Mouse (Mus musculus): ENCODE measurements around the gene Shb. TPM values are rescaled to one million over a fixed set of nuclear protein-coding genes. Genes with fewer than 3 reads are reported as not detected.

Shb gene
- polyA plus RNA-seq, 1 experiment = 11.4 TPM

- TF ChIP-seq CTCF (IDR thresholded peaks at IDR 0.05; ENCODE audit: extremely low read depth, insufficient read depth, low read length) = no peak
- Histone ChIP-seq H3K4me1 (ENCODE audit: control insufficient read depth, insufficient read depth, low read length) (no peaks in the 10 kb centered on the region), H3K4me3 (ENCODE audit: insufficient read depth, low read length) (peak overlapping the region; percentile 37), H3K27ac (ENCODE audit: insufficient read depth, low read length) (no peak overlapping the region)
These were observed 3.7 kb downstream of the Shb start for GRCm38 (mm10) chr4:45528355-45529198.

- Histone ChIP-seq H3K27ac (ENCODE audit: insufficient read depth, low read length) (no peak overlapping the region), H3K4me1 (ENCODE audit: control insufficient read depth, insufficient read depth, low read length) (no peaks in the 10 kb centered on the region), H3K4me3 (ENCODE audit: insufficient read depth, low read length) (peak overlapping the region; percentile 37)
- TF ChIP-seq CTCF (IDR thresholded peaks at IDR 0.05; ENCODE audit: extremely low read depth, insufficient read depth, low read length) (peak; percentile 27; the same call in 1 of the 2 replicates), POLR2A (IDR thresholded peaks at IDR 0.05; ENCODE audit: extremely low read depth, insufficient read depth, low read length) (no peak)
These were observed 4.5 kb downstream of the Shb start for GRCm38 (mm10) chr4:45527562-45528354.

GRCm38 (mm10) chr4:45526846-45527561 is 5.3 kb downstream of the Shb start:
- no peaks in the 10 kb centered on the region for H3K4me1 ChIP-seq (ENCODE audit: control insufficient read depth, insufficient read depth, low read length)
- H3K4me3 ChIP-seq (ENCODE audit: insufficient read depth, low read length) = peak overlapping the region; percentile 37; the same call in 1 of the 2 replicates
- TF ChIP-seq CTCF (IDR thresholded peaks at IDR 0.05; ENCODE audit: extremely low read depth, insufficient read depth, low read length) (no peak), POLR2A (IDR thresholded peaks at IDR 0.05; ENCODE audit: extremely low read depth, insufficient read depth, low read length) (no peak)
- no peak overlapping the region for H3K27ac ChIP-seq (ENCODE audit: insufficient read depth, low read length)

GRCm38 (mm10) chr4:45526175-45526574 is 6.1 kb downstream of the Shb start:
- no peak overlapping the region for H3K4me3 ChIP-seq (ENCODE audit: insufficient read depth, low read length)
- no peaks in the 10 kb centered on the region for H3K4me1 ChIP-seq (ENCODE audit: control insufficient read depth, insufficient read depth, low read length)
- no peak overlapping the region for H3K27ac ChIP-seq (ENCODE audit: insufficient read depth, low read length)
- TF ChIP-seq POLR2A (IDR thresholded peaks at IDR 0.05; ENCODE audit: extremely low read depth, insufficient read depth, low read length) = no peak

- Histone ChIP-seq H3K4me1 (ENCODE audit: control insufficient read depth, insufficient read depth, low read length) (no peaks in the 10 kb centered on the region), H3K4me3 (ENCODE audit: insufficient read depth, low read length) (no peak overlapping the region), H3K27ac (ENCODE audit: insufficient read depth, low read length) (no peak overlapping the region)
- TF ChIP-seq CTCF (IDR thresholded peaks at IDR 0.05; ENCODE audit: extremely low read depth, insufficient read depth, low read length) (no peak), POLR2A (IDR thresholded peaks at IDR 0.05; ENCODE audit: extremely low read depth, insufficient read depth, low read length) (no peak)
These were observed 6.7 kb downstream of the Shb start for GRCm38 (mm10) chr4:45525541-45525940.

- no peaks in the 10 kb centered on the region for H3K4me1 ChIP-seq (ENCODE audit: control insufficient read depth, insufficient read depth, low read length)
- H3K4me3 ChIP-seq (ENCODE audit: insufficient read depth, low read length) = no peak overlapping the region
- TF ChIP-seq CTCF (IDR thresholded peaks at IDR 0.05; ENCODE audit: extremely low read depth, insufficient read depth, low read length) (no peak), POLR2A (IDR thresholded peaks at IDR 0.05; ENCODE audit: extremely low read depth, insufficient read depth, low read length) (no peak)
- no peak overlapping the region for H3K27ac ChIP-seq (ENCODE audit: insufficient read depth, low read length)
These were observed 7.7 kb downstream of the Shb start for GRCm38 (mm10) chr4:45524602-45525001.

- H3K4me3 ChIP-seq (ENCODE audit: insufficient read depth, low read length) = no peak overlapping the region
- TF ChIP-seq POLR2A (IDR thresholded peaks at IDR 0.05; ENCODE audit: extremely low read depth, insufficient read depth, low read length) (no peak), CTCF (IDR thresholded peaks at IDR 0.05; ENCODE audit: extremely low read depth, insufficient read depth, low read length) (no peak)
- H3K27ac ChIP-seq (ENCODE audit: insufficient read depth, low read length) = no peak overlapping the region
- H3K4me1 ChIP-seq (ENCODE audit: control insufficient read depth, insufficient read depth, low read length) = no peaks in the 10 kb centered on the region
These were observed 8.9 kb downstream of the Shb start for GRCm38 (mm10) chr4:45523360-45523759.

GRCm38 (mm10) chr4:45522956-45523355 is 9.3 kb downstream of the Shb start:
- no peak overlapping the region for H3K27ac ChIP-seq (ENCODE audit: insufficient read depth, low read length)
- no peak for TF ChIP-seq POLR2A (IDR thresholded peaks at IDR 0.05; ENCODE audit: extremely low read depth, insufficient read depth, low read length)
- TF ChIP-seq CTCF (IDR thresholded peaks at IDR 0.05; ENCODE audit: extremely low read depth, insufficient read depth, low read length) = no peak
- no peaks in the 10 kb centered on the region for H3K4me1 ChIP-seq (ENCODE audit: control insufficient read depth, insufficient read depth, low read length)

GRCm38 (mm10) chr4:45522583-45522900 is 9.7 kb downstream of the Shb start:
- H3K4me1 ChIP-seq (ENCODE audit: control insufficient read depth, insufficient read depth, low read length) = no peaks in the 10 kb centered on the region
- H3K27ac ChIP-seq (ENCODE audit: insufficient read depth, low read length) = no peak overlapping the region
- no peak overlapping the region for H3K4me3 ChIP-seq (ENCODE audit: insufficient read depth, low read length)
- TF ChIP-seq POLR2A (IDR thresholded peaks at IDR 0.05; ENCODE audit: extremely low read depth, insufficient read depth, low read length) = no peak
- TF ChIP-seq CTCF (IDR thresholded peaks at IDR 0.05; ENCODE audit: extremely low read depth, insufficient read depth, low read length) = no peak

More at GRCm38 (mm10) chr4:45522956-45523355, 9.3 kb downstream of the Shb start:
- no peak overlapping the region for H3K4me3 ChIP-seq (ENCODE audit: insufficient read depth, low read length)

Measured in cortical plate, adult 2 months (tissue).